Mouse (Mus musculus) frontal cortex, adult (tissue): ENCODE data around the gene BC049730.
"Not testable (repeated sequence)": the region's sequence is repeated elsewhere in the genome, so short reads cannot be mapped to it uniquely, and the experiment has no call there.

ENCODE experiments used
- ATAC-seq: cut with Nextera tagmentation; 2 replicates; pipeline ENCODE4 v1.9.2; 2017; ENCODE audit warnings: mild to moderate bottlenecking, moderate library complexity, mixed read lengths; ENCODE audit not compliant: low TSS enrichment

BC049730 gene

GRCm38 (mm10) chr7:24708832-24709292 lies at the start of gene BC049730:
Gene BC049730 (plus strand): TSS chr7:24709242.
- ATAC-seq, result no peak

GRCm38 (mm10) chr7:24659737-24660357 lies 49.2 kb upstream of the BC049730 start:
- ATAC-seq, result no peak

- ATAC-seq, result no peak
These were observed 47.7 kb upstream of the BC049730 start for GRCm38 (mm10) chr7:24661118-24661904.

GRCm38 (mm10) chr7:24662575-24662974 lies 46.5 kb upstream of the BC049730 start:
- peak; percentile 67 for ATAC-seq

- no peak for ATAC-seq
These were observed 44.7 kb upstream of the BC049730 start for GRCm38 (mm10) chr7:24664301-24664700.

- ATAC-seq, result no peak
These were observed 44.1 kb upstream of the BC049730 start for GRCm38 (mm10) chr7:24664959-24665358.

- no peak for ATAC-seq
These were observed 37.0 kb upstream of the BC049730 start for GRCm38 (mm10) chr7:24671944-24672439.

GRCm38 (mm10) chr7:24676575-24676974 lies 32.5 kb upstream of the BC049730 start, which contains the start of gene Tex101:
Gene Tex101 (minus strand): TSS chr7:24676675.
- no peak for ATAC-seq

- not testable (repeated sequence) for ATAC-seq
These were observed 24.9 kb upstream of the BC049730 start for GRCm38 (mm10) chr7:24684121-24684520.

GRCm38 (mm10) chr7:24687519-24687918 lies 21.5 kb upstream of the BC049730 start:
- not testable (repeated sequence) for ATAC-seq

GRCm38 (mm10) chr7:24692693-24693092 lies 16.3 kb upstream of the BC049730 start:
- ATAC-seq, result not testable (repeated sequence)

- not testable (repeated sequence) for ATAC-seq
These were observed 11.2 kb upstream of the BC049730 start for GRCm38 (mm10) chr7:24697891-24698290.

- not testable (repeated sequence) for ATAC-seq
These were observed 6.2 kb upstream of the BC049730 start for GRCm38 (mm10) chr7:24702841-24703240.

- no peak for ATAC-seq
These were observed 6.0 kb downstream of the BC049730 start for GRCm38 (mm10) chr7:24715039-24715438.

- not testable (repeated sequence) for ATAC-seq
These were observed 17.8 kb downstream of the BC049730 start, which contains the start of gene Gm4763 for GRCm38 (mm10) chr7:24726808-24727207. Gene Gm4763 (minus strand): TSS chr7:24726908.

- ATAC-seq, result no peak
These were observed 27.1 kb downstream of the BC049730 start for GRCm38 (mm10) chr7:24735970-24736670.

- no peak for ATAC-seq
These were observed 41.7 kb downstream of the BC049730 start for GRCm38 (mm10) chr7:24750695-24751094.

- no peak for ATAC-seq
These were observed 42.6 kb downstream of the BC049730 start for GRCm38 (mm10) chr7:24751610-24752009.

GRCm38 (mm10) chr7:24753476-24753875 lies 44.4 kb downstream of the BC049730 start:
- ATAC-seq, result no peak

- ATAC-seq, result no peak
These were observed 49.5 kb downstream of the BC049730 start for GRCm38 (mm10) chr7:24758520-24758919.

GRCm38 (mm10) chr7:24760211-24760610 lies 51.2 kb downstream of the BC049730 start, which contains the start of gene Cd177:
Gene Cd177 (minus strand): TSS chr7:24760311.
- no peak for ATAC-seq

- ATAC-seq, result no peak
These were observed 52.1 kb downstream of the BC049730 start for GRCm38 (mm10) chr7:24761161-24761560.
